Comparison of ENCODE assay signal across 12 mouse cellular contexts in the genomic region with DNA sequence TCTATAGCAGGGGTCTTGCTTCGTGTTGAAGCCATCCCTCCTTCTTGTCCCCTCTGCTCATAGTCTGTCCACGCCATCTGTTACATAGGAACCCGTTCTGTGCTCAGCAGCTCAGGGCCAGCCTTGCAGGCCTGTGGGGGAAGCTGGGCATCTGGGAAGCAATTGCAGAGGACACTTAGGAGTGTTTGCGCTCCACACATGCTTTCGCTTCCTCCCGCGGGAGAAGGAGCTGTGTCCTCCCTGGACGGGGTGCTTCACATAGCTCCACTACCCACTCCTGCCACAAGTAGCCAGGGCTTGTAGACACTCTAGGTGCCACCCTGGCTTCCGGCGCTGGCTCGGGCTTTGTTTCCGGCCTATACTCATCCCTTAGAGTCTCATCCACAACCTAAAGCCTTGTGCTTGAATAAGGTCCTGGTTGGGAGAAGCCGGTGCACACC. TPM values are rescaled to one million over a fixed set of nuclear protein-coding genes. Genes with fewer than 3 reads are reported as not detected.
A peak's percentile ranks its signal among the peaks of the same experiment; 100 is the strongest.
DNase-seq lines count a peak whose midpoint lies in the region; ATAC-seq lines count a peak whose summit lies in the region.
"Had no signal": no experiment of that assay in that cellular context is flagged by ENCODE, and none has a peak within 500 bp of the region (broad histone marks: within the 10 kb centered on the region; RNA-seq: fewer than 3 reads in every experiment).

No protein-coding gene starts in this region.

- DNase-seq in embryonic facial prominence, embryonic 10.5 days (ENCODE audit: low spot score): no peak
- no peak for DNase-seq in kidney, postnatal 14 days
- DNase-seq in lung, postnatal 25 days (ENCODE audit: low spot score): peak; percentile 59
- DNase-seq in left cerebral cortex, adult 11 months (ENCODE audit: low spot score): no peak
- no peak for DNase-seq in gastrocnemius, postnatal 25 days
- DNase-seq: adrenal gland, adult 8-10 months had no signal

- no peak overlapping the region for H3K4me2 ChIP-seq in embryonic facial prominence, embryonic 12.5 days (replicated peaks)
- no peak overlapping the region for H3K4me2 ChIP-seq in kidney, embryonic 14.5 days (replicated peaks; ENCODE audit: low read depth, low read length)
- H3K4me2 ChIP-seq in intestine, embryonic 16.5 days (ENCODE audit: low read depth, low read length): no peak overlapping the region
- H3K4me2 ChIP-seq: hindbrain, embryonic 12.5 days; liver, embryonic 12.5 days; midbrain, embryonic 15.5 days had no signal

- H3K9ac ChIP-seq in embryonic facial prominence, embryonic 12.5 days: no peak overlapping the region
- no peak overlapping the region for H3K9ac ChIP-seq in kidney, embryonic 14.5 days (ENCODE audit: low read depth, low read length)
- no peak overlapping the region for H3K9ac ChIP-seq in intestine, embryonic 16.5 days (ENCODE audit: low read depth, low read length)
- H3K9ac ChIP-seq: liver, embryonic 12.5 days; midbrain, embryonic 15.5 days had no signal

- peaks cover 36% of the 10 kb centered on the region for H3K36me3 ChIP-seq in embryonic facial prominence, embryonic 12.5 days
- peaks cover 66% of the 10 kb centered on the region for H3K36me3 ChIP-seq in embryonic facial prominence, embryonic 10.5 days (replicated peaks)
- H3K36me3 ChIP-seq in kidney, embryonic 14.5 days (ENCODE audit: control insufficient read depth, insufficient read depth, low read length): peaks cover 28% of the 10 kb centered on the region
- H3K36me3 ChIP-seq in intestine, embryonic 16.5 days (ENCODE audit: control insufficient read depth, insufficient read depth, low read length): no peaks in the 10 kb centered on the region

- no peaks in the 10 kb centered on the region for H3K27me3 ChIP-seq in embryonic facial prominence, embryonic 12.5 days
- H3K27me3 ChIP-seq in embryonic facial prominence, embryonic 10.5 days (replicated peaks; ENCODE audit: low read depth, poor library complexity, severe bottlenecking): no peaks in the 10 kb centered on the region
- H3K27me3 ChIP-seq in kidney, embryonic 14.5 days (ENCODE audit: control insufficient read depth, insufficient read depth, low read length): no peaks in the 10 kb centered on the region
- H3K27me3 ChIP-seq in intestine, embryonic 16.5 days (replicated peaks; ENCODE audit: control insufficient read depth, insufficient read depth, low read length): no peaks in the 10 kb centered on the region
- H3K27me3 ChIP-seq: hindbrain, embryonic 12.5 days; liver, embryonic 12.5 days; midbrain, embryonic 15.5 days had no signal

- 90% methylated on average over 13 of the region's 13 CpGs for WGBS in embryonic facial prominence, embryonic 12.5 days
- WGBS in embryonic facial prominence, embryonic 10.5 days: 92% methylated on average over 13 of the region's 13 CpGs
- WGBS in kidney, embryonic 14.5 days: 90% methylated on average over 13 of the region's 13 CpGs
- WGBS in intestine, embryonic 16.5 days: 79% methylated on average over 13 of the region's 13 CpGs

- peak overlapping the region; percentile 55; the same call in 1 of the 2 replicates for H3K27ac ChIP-seq in embryonic facial prominence, embryonic 12.5 days
- H3K27ac ChIP-seq in embryonic facial prominence, embryonic 10.5 days (replicated peaks): no peak overlapping the region; the same call in 1 of the 2 replicates
- 0 out of 2 replicates have a peak overlapping the region, but pooled peaks have one; percentile 14 for H3K27ac ChIP-seq in kidney, embryonic 14.5 days (ENCODE audit: low read depth, low read length)
- peak overlapping the region; percentile 82 for H3K27ac ChIP-seq in intestine, embryonic 16.5 days (ENCODE audit: low read length)
- H3K27ac ChIP-seq: midbrain, embryonic 15.5 days had no signal

- peaks cover 30% of the 10 kb centered on the region for H3K4me1 ChIP-seq in embryonic facial prominence, embryonic 12.5 days
- peaks cover 26% of the 10 kb centered on the region for H3K4me1 ChIP-seq in embryonic facial prominence, embryonic 10.5 days
- H3K4me1 ChIP-seq in kidney, embryonic 14.5 days (ENCODE audit: control insufficient read depth, insufficient read depth, low read length): peaks cover 34% of the 10 kb centered on the region
- peaks cover 33% of the 10 kb centered on the region for H3K4me1 ChIP-seq in intestine, embryonic 16.5 days (ENCODE audit: control insufficient read depth, insufficient read depth, low read length)

- ATAC-seq in embryonic facial prominence, embryonic 12.5 days (ENCODE audit: insufficient number of reproducible peaks, insufficient read depth, low FRiP score, low TSS enrichment): 0 out of 2 replicates have a peak, but pooled peaks have one; percentile 7
- no peak for ATAC-seq in kidney, embryonic 14.5 days (ENCODE audit: low FRiP score, low TSS enrichment)
- no peak; the same call in 1 of the 2 replicates for ATAC-seq in intestine, embryonic 16.5 days
- ATAC-seq: midbrain, embryonic 15.5 days had no signal

- no peak overlapping the region for H3K4me3 ChIP-seq in embryonic facial prominence, embryonic 12.5 days
- H3K4me3 ChIP-seq in embryonic facial prominence, embryonic 10.5 days: no peak overlapping the region
- no peak overlapping the region for H3K4me3 ChIP-seq in kidney, embryonic 14.5 days (ENCODE audit: low read length)
- H3K4me3 ChIP-seq in intestine, embryonic 16.5 days (ENCODE audit: low read length): no peak overlapping the region
- H3K4me3 ChIP-seq: hindbrain, embryonic 12.5 days; liver, embryonic 12.5 days; midbrain, embryonic 15.5 days had no signal

- H3K9me3 ChIP-seq in embryonic facial prominence, embryonic 12.5 days: no peaks in the 10 kb centered on the region
- no peaks in the 10 kb centered on the region for H3K9me3 ChIP-seq in embryonic facial prominence, embryonic 10.5 days
- no peaks in the 10 kb centered on the region for H3K9me3 ChIP-seq in kidney, embryonic 14.5 days (ENCODE audit: control insufficient read depth, low read length)
- no peaks in the 10 kb centered on the region for H3K9me3 ChIP-seq in intestine, embryonic 16.5 days (ENCODE audit: control insufficient read depth, low read length)
- H3K9me3 ChIP-seq: hindbrain, embryonic 12.5 days; liver, embryonic 12.5 days; midbrain, embryonic 15.5 days had no signal

RNA-seq across cellular contexts. Expression of gene Exog, which starts 18.7 kb away (rescaled TPM):
- polyA plus RNA-seq in embryonic facial prominence, embryonic 12.5 days (2016; fragmentation: Nextera tagmentation; extraction: Ambion mirVana): 45.6 and 48.3 TPM in 2 replicates
- 44.2 and 45.3 TPM in 2 replicates for polyA plus RNA-seq in embryonic facial prominence, embryonic 10.5 days (2016; fragmentation: Nextera tagmentation; extraction: Ambion mirVana)
- 21.4 and 27.8 TPM in 2 replicates for polyA plus RNA-seq in kidney, embryonic 14.5 days (2014; fragmentation: Nextera tagmentation; extraction: Ambion mirVana)
- 15.3 and 17.5 TPM in 2 replicates for polyA plus RNA-seq in intestine, embryonic 16.5 days (2015; fragmentation: Nextera tagmentation; extraction: Ambion mirVana)
- 1 to 10 TPM; 1.4 to 1.7 TPM for total RNA-seq in gastrocnemius, postnatal 25 days (2021)

RNA-seq across cellular contexts. Expression of gene Acvr2b, which starts 24.1 kb away (rescaled TPM):
- 44.5 and 52.2 TPM in 2 replicates for polyA plus RNA-seq in embryonic facial prominence, embryonic 12.5 days (2016; fragmentation: Nextera tagmentation; extraction: Ambion mirVana)
- 78.6 and 85.6 TPM in 2 replicates for polyA plus RNA-seq in embryonic facial prominence, embryonic 10.5 days (2016; fragmentation: Nextera tagmentation; extraction: Ambion mirVana)
- polyA plus RNA-seq in kidney, embryonic 14.5 days (2014; fragmentation: Nextera tagmentation; extraction: Ambion mirVana): 57.4 and 67.0 TPM in 2 replicates
- polyA plus RNA-seq in intestine, embryonic 16.5 days (2015; fragmentation: Nextera tagmentation; extraction: Ambion mirVana): 6.3 and 8.4 TPM in 2 replicates
- 10 to 100 TPM in 1 of 2 experiments, 1 to 10 TPM in 1; 9.4 to 11.9 TPM for total RNA-seq in gastrocnemius, postnatal 25 days (2021)
